Mouse (Mus musculus) liver, embryonic 11.5 days (tissue): ENCODE data around the gene Aspa. TPM values are rescaled to one million over a fixed set of nuclear protein-coding genes. Genes with fewer than 3 reads are reported as not detected.

Experiments used
- ATAC-seq: fragments of 200-750 bp; cut with Nextera tagmentation; replicated peaks from 2 replicates; pipeline ENCODE4 v1.8.0; 2017; ENCODE audit warnings: moderate number of reproducible peaks, mild to moderate bottlenecking, moderate TSS enrichment, moderate library complexity; ENCODE audit not compliant: low FRiP score
- DNase-seq: peaks from one replicate; pipeline ENCODE4 v3.0.0-alpha.2; 2017; ENCODE audit warnings: low spot score
- H3K27ac ChIP-seq: fragments of 300-500 bp; sonication (generic); 2 replicates; pipeline ENCODE4 v1.5.1; 2014; ENCODE audit warnings: mild to moderate bottlenecking, low read depth, low read length, control low read depth
- H3K27me3 ChIP-seq: fragments of 300-500 bp; sonication (generic); replicated peaks from 2 replicates; pipeline ENCODE4 v1.6.1; 2014; ENCODE audit warnings: low read length, mixed read lengths; ENCODE audit not compliant: control insufficient read depth, insufficient read depth
- H3K36me3 ChIP-seq: fragments of 300-500 bp; sonication (generic); 2 replicates; pipeline ENCODE4 v1.6.1; 2014; ENCODE audit warnings: mild to moderate bottlenecking, low read length, moderate library complexity, mixed read lengths; ENCODE audit not compliant: control insufficient read depth, insufficient read depth
- H3K4me1 ChIP-seq: fragments of 300-500 bp; sonication (generic); replicated peaks from 2 replicates; pipeline ENCODE4 v1.6.1; 2014; ENCODE audit warnings: low read length, mixed read lengths; ENCODE audit not compliant: control insufficient read depth, insufficient read depth
- H3K4me2 ChIP-seq: fragments of 300-500 bp; sonication (generic); 2 replicates; pipeline ENCODE4 v1.6.1; 2014; ENCODE audit warnings: mild to moderate bottlenecking, control low read depth, moderate library complexity
- H3K4me3 ChIP-seq: fragments of 300-500 bp; sonication (generic); 2 replicates; pipeline ENCODE4 v1.5.1; 2014; ENCODE audit warnings: low read depth, low read length, control low read depth
- H3K9ac ChIP-seq: fragments of 300-500 bp; sonication (generic); 2 replicates; pipeline ENCODE4 v1.6.1; 2014; ENCODE audit warnings: low read depth, low read length, control low read depth
- H3K9me3 ChIP-seq: fragments of 300-500 bp; sonication (generic); 2 replicates; pipeline ENCODE4 v1.6.1; 2016; ENCODE audit warnings: low read length, inconsistent platforms, mixed read lengths; ENCODE audit not compliant: control insufficient read depth
- WGBS: fragments of 180-500 bp; shearing (Covaris S2); extraction: QIAGEN DNeasy Blood & Tissue Kit; methylation state at CpG from one replicate; pipeline ENCODE4 v1.1.7; 2014; 5-methylcytosine and 5-hydroxymethylcytosine counted together
- polyA plus RNA-seq: library from polyadenylated mRNA; unstranded; fragments of >200 nt; fragmentation: Nextera tagmentation; extraction: Ambion mirVana; gene quantifications from 2 replicates; pipeline ENCODE4 v1.2.1, GENCODE M21; 2014

Aspa gene
- polyA plus RNA-seq, 1 experiment from 2014 or later, result 0.82 TPM

- WGBS, result 40% methylated on average over 5 of the region's 5 CpGs
- DNase-seq (no peak), ATAC-seq (no peak)
- no peak overlapping the region for H3K27ac ChIP-seq
- H3K4me2 ChIP-seq, result no peak overlapping the region
- no peak overlapping the region for H3K9ac ChIP-seq
- H3K27me3 ChIP-seq, result no peaks in the 10 kb centered on the region
- no peaks in the 10 kb centered on the region for H3K9me3 ChIP-seq
- no peak overlapping the region for H3K4me3 ChIP-seq
- no peaks in the 10 kb centered on the region for H3K36me3 ChIP-seq
- no peaks in the 10 kb centered on the region for H3K4me1 ChIP-seq
These were observed 48.7 kb downstream of the Aspa start for GRCm38 (mm10) chr11:73280710-73281109.

GRCm38 (mm10) chr11:73274821-73275220 is 54.6 kb downstream of the Aspa start:
- Histone ChIP-seq H3K9ac (no peak overlapping the region), H3K9me3 (no peaks in the 10 kb centered on the region), H3K27me3 (no peaks in the 10 kb centered on the region), H3K4me3 (no peak overlapping the region), H3K36me3 (no peaks in the 10 kb centered on the region), H3K27ac (no peak overlapping the region), H3K4me1 (no peaks in the 10 kb centered on the region), H3K4me2 (no peak overlapping the region)
- WGBS, result 37% methylated on average over 2 of the region's 2 CpGs
- no peak for ATAC-seq
- no peak for DNase-seq

- Histone ChIP-seq H3K27ac (no peak within 1 kb of the TSS), H3K4me3 (no peak within 1 kb of the TSS), H3K4me1 (no peaks in the 10 kb centered on the region), H3K4me2 (no peak within 1 kb of the TSS), H3K9ac (no peak within 1 kb of the TSS), H3K27me3 (no peaks in the 10 kb centered on the region), H3K36me3 (no peaks in the 10 kb centered on the region), H3K9me3 (no peaks in the 10 kb centered on the region)
- no peak for ATAC-seq
- WGBS, result 76% methylated on average over 7 of the region's 7 CpGs
- no peak for DNase-seq
These were observed 62.1 kb downstream of the Aspa start, which contains the start of gene Trpv3 for GRCm38 (mm10) chr11:73267267-73267666. Trpv3 (plus strand) TSS chr11:73267388.

- H3K4me1 ChIP-seq, result no peaks in the 10 kb centered on the region
- no peak for ATAC-seq
- no peak overlapping the region for H3K27ac ChIP-seq
- no peaks in the 10 kb centered on the region for H3K36me3 ChIP-seq
- no peaks in the 10 kb centered on the region for H3K9me3 ChIP-seq
- no peak overlapping the region for H3K4me2 ChIP-seq
- no peak overlapping the region for H3K9ac ChIP-seq
- DNase-seq, result no peak
- WGBS, result 83% methylated on average over 1 of the region's 1 CpGs
- no peak overlapping the region for H3K4me3 ChIP-seq
- H3K27me3 ChIP-seq, result no peaks in the 10 kb centered on the region
These were observed 68.0 kb downstream of the Aspa start for GRCm38 (mm10) chr11:73261385-73261784.

- H3K4me2 ChIP-seq, result no peak overlapping the region
- no peaks in the 10 kb centered on the region for H3K27me3 ChIP-seq
- H3K4me3 ChIP-seq, result no peak overlapping the region
- no peak overlapping the region for H3K27ac ChIP-seq
- WGBS, result 65% methylated on average over 3 of the region's 3 CpGs
- H3K36me3 ChIP-seq, result no peaks in the 10 kb centered on the region
- no peak overlapping the region for H3K9ac ChIP-seq
- no peaks in the 10 kb centered on the region for H3K4me1 ChIP-seq
- H3K9me3 ChIP-seq, result no peaks in the 10 kb centered on the region
- DNase-seq (no peak), ATAC-seq (no peak)
These were observed 68.9 kb downstream of the Aspa start for GRCm38 (mm10) chr11:73260457-73260856.

GRCm38 (mm10) chr11:73258664-73259063 is 70.7 kb downstream of the Aspa start:
- Histone ChIP-seq H3K9ac (no peak overlapping the region), H3K27ac (no peak overlapping the region), H3K4me1 (no peaks in the 10 kb centered on the region), H3K36me3 (no peaks in the 10 kb centered on the region), H3K9me3 (no peaks in the 10 kb centered on the region), H3K4me3 (no peak overlapping the region), H3K27me3 (no peaks in the 10 kb centered on the region), H3K4me2 (no peak overlapping the region)
- ATAC-seq (no peak), DNase-seq (no peak)

- H3K4me2 ChIP-seq, result no peak overlapping the region
- 73% methylated on average over 4 of the region's 4 CpGs for WGBS
- no peaks in the 10 kb centered on the region for H3K9me3 ChIP-seq
These were observed 71.9 kb downstream of the Aspa start for GRCm38 (mm10) chr11:73257362-73257945.

More at GRCm38 (mm10) chr11:73257362-73257945, 71.9 kb downstream of the Aspa start:
- ATAC-seq (no peak), DNase-seq (no peak)
- Histone ChIP-seq H3K4me1 (no peaks in the 10 kb centered on the region), H3K27ac (no peak overlapping the region), H3K27me3 (no peaks in the 10 kb centered on the region), H3K4me3 (no peak overlapping the region), H3K9ac (no peak overlapping the region), H3K36me3 (no peaks in the 10 kb centered on the region)

Other genes with a start within 250 kb of the Aspa start
- gene Itgae, start 239.0 kb downstream of the Aspa start, polyA plus RNA-seq, result 0.43 and 0.60 TPM in 2 replicates
- 24.2 and 25.1 TPM in 2 replicates for gene Haspin, start 191.3 kb downstream of the Aspa start, polyA plus RNA-seq
- gene P2rx5, start 169.2 kb downstream of the Aspa start, polyA plus RNA-seq, result 0.62 and 0.68 TPM in 2 replicates
- 145 and 148 TPM in 2 replicates for gene Emc6, start 152.6 kb downstream of the Aspa start, polyA plus RNA-seq
- 81.1 and 85.3 TPM in 2 replicates for gene Tax1bp3, start 152.5 kb downstream of the Aspa start, polyA plus RNA-seq
- gene Ctns, start 130.6 kb downstream of the Aspa start, polyA plus RNA-seq, result 11.7 and 12.3 TPM in 2 replicates
- gene Shpk, start 130.1 kb downstream of the Aspa start, polyA plus RNA-seq, result 2.6 and 2.7 TPM in 2 replicates
- gene Trpv1, start 95.3 kb downstream of the Aspa start, polyA plus RNA-seq, result not detected in 2 replicates
- 0.04 TPM in 1 of 2 replicates, not detected in the other for gene Trpv3, start 62.2 kb downstream of the Aspa start, polyA plus RNA-seq
- gene Gm49340, start 145 bp upstream of the Aspa start, polyA plus RNA-seq, result not detected in 2 replicates
- gene Spata22, start 145 bp upstream of the Aspa start, polyA plus RNA-seq, result 0.32 TPM in 1 of 2 replicates, not detected in the other
- 0.16 TPM in 1 of 2 replicates, not detected in the other for gene Olfr20, start 21.2 kb upstream of the Aspa start, polyA plus RNA-seq
- gene Olfr376, start 41.6 kb upstream of the Aspa start, polyA plus RNA-seq, result not detected in 2 replicates
- not detected in 2 replicates for gene Olfr1, start 70.0 kb upstream of the Aspa start, polyA plus RNA-seq
- gene Olfr378, start 98.9 kb upstream of the Aspa start, polyA plus RNA-seq, result not detected in 2 replicates
- gene Olfr380, start 127.9 kb upstream of the Aspa start, polyA plus RNA-seq, result not detected in 2 replicates
- not detected in 2 replicates for gene Olfr381, start 162.0 kb upstream of the Aspa start, polyA plus RNA-seq
- gene Olfr382, start 187.6 kb upstream of the Aspa start, polyA plus RNA-seq, result not detected in 2 replicates